Mouse (Mus musculus) heart, adult 2 months (tissue): ENCODE data around the gene Prss12. TPM values are rescaled to one million over a fixed set of nuclear protein-coding genes. Genes with fewer than 3 reads are reported as not detected.

Experiments used
- DNase-seq, 2 experiments: peaks; one replicate each; pipeline ENCODE4 v3.0.0; 2021
- H3K27ac ChIP-seq: fragments of 200-600 bp; 2 replicates; pipeline ENCODE4 v1.8.1; 2022
- H3K27me3 ChIP-seq: fragments of 200-500 bp; 2 replicates; pipeline ENCODE4 v1.6.1; 2012; ENCODE audit warnings: mild to moderate bottlenecking, low read length, inconsistent platforms, mixed read lengths; ENCODE audit not compliant: control insufficient read depth, insufficient read depth
- H3K36me3 ChIP-seq: fragments of 200-500 bp; 2 replicates; pipeline ENCODE4 v1.6.1; 2012; ENCODE audit warnings: low read length, inconsistent platforms; ENCODE audit not compliant: control insufficient read depth, insufficient read depth
- H3K4me1 ChIP-seq: fragments of 200-500 bp; 2 replicates; pipeline ENCODE4 v1.6.1; 2011; ENCODE audit warnings: low read length; ENCODE audit not compliant: control insufficient read depth, insufficient read depth
- H3K4me3 ChIP-seq: fragments of 200-600 bp; 2 replicates; pipeline ENCODE4 v1.8.1; 2022
- H3K79me2 ChIP-seq: fragments of 200-500 bp; replicated peaks from 2 replicates; pipeline ENCODE4 v1.6.1; 2012; ENCODE audit warnings: mild to moderate bottlenecking, inconsistent platforms, low read length, moderate library complexity, mixed read lengths; ENCODE audit not compliant: control insufficient read depth, insufficient read depth
- H3K9ac ChIP-seq: fragments of 200-500 bp; 2 replicates; pipeline ENCODE4 v1.6.1; 2012; ENCODE audit warnings: low read depth, mild to moderate bottlenecking, control low read depth, inconsistent platforms, low read length, mixed read lengths
- CTCF ChIP-seq: fragments of 200-600 bp; IDR thresholded peaks from 2 replicates; pipeline ENCODE4 v1.8.1; 2022; ENCODE audit warnings: antibody characterized with exemption, mild to moderate bottlenecking, moderate library complexity
- EP300 ChIP-seq: fragments of 200-500 bp; IDR thresholded peaks from 2 replicates; pipeline ENCODE4 v1.6.1; 2011; ENCODE audit warnings: low read depth, low read length, control low read depth; ENCODE audit not compliant: insufficient read depth
- POLR2A ChIP-seq: fragments of 200-500 bp; IDR thresholded peaks from 2 replicates; pipeline ENCODE4 v1.6.1; 2011; ENCODE audit warnings: mild to moderate bottlenecking, low read depth, low read length, control low read depth; ENCODE audit not compliant: insufficient read depth
- WGBS: fragments of 180-500 bp; shearing (Covaris S2); methylation state at CpG from one replicate; pipeline ENCODE4 v1.1.7; 2018; 5-methylcytosine and 5-hydroxymethylcytosine counted together
- intact Hi-C: fragments of 180-260 bp; cut with DNase I; formaldehyde crosslinking; loops from one replicate; pipeline ENCODE4 v1.15.1; 2025
- long read RNA-seq: library from polyadenylated mRNA; stranded (forward); transcript quantifications from one replicate; pipeline ENCODE4 v2.0.0, GENCODE M21; 2021
- polyA plus RNA-seq: library from polyadenylated mRNA; depleted of rRNA; stranded (reverse); fragments of >200 nt; gene quantifications from 2 replicates; pipeline ENCODE4 v1.2.3, GENCODE M21; 2012; rRNA removed
- total RNA-seq, 2 experiments: library from RNA; stranded (reverse); gene quantifications; 2 replicates each; pipeline ENCODE4 v1.2.3; 2021

Prss12 gene
- total RNA-seq (under 1 TPM; 0.66 to 0.91 TPM), polyA plus RNA-seq (0.55 and 0.97 TPM in 2 replicates)
- long read RNA-seq: 0 reads

DNA sequence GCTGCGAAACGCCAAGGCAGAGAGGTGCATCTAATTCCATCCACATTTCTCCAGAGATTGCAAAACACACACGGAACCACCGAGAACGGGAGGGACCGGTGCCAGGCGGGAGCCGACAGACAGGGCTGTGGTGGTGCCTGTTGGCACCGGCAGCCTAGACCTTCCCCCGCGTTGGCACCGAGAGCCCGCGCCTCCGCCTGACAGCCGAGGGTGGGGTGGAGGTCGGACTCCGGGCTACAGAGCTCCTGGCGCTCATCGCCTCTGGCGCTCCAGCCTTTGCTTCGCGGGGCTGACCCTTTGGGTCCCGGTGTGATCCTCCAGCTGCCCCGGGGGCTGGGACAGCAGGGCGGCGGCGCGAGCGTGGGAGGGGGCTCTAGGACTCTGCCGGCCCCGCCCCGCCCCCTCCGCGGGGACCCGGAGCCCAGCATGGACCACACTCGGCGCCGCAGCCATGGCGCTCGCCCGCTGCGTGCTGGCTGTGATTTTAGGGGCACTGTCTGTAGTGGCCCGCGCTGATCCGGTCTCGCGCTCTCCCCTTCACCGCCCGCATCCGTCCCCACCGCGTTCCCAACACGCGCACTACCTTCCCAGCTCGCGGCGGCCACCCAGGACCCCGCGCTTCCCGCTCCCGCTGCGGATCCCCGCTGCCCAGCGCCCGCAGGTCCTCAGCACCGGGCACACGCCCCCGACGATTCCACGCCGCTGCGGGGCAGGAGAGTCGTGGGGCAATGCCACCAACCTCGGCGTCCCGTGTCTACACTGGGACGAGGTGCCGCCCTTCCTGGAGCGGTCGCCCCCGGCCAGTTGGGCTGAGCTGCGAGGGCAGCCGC lies at the start of gene Prss12:
Gene Prss12, plus strand, starts transcription at position 206 of the 830 bp plus-strand sequence.
- Histone ChIP-seq H3K4me3 (peak within 1 kb of the TSS; percentile 59), H3K4me1 (peaks cover 2% of the 10 kb centered on the region; the same call in 1 of the 2 replicates), H3K79me2 (no peaks in the 10 kb centered on the region), H3K36me3 (no peaks in the 10 kb centered on the region), H3K27me3 (peaks cover 9% of the 10 kb centered on the region), H3K9ac (peak within 1 kb of the TSS; percentile 44), H3K27ac (no peak within 1 kb of the TSS)
- intact Hi-C loops: no loop called here
- 1% methylated on average over 82 of the region's 84 CpGs for WGBS
- TF ChIP-seq EP300 (no peak), CTCF (no peak), POLR2A (no peak)
- peak; percentile 49 to 57 for DNase-seq

DNA sequence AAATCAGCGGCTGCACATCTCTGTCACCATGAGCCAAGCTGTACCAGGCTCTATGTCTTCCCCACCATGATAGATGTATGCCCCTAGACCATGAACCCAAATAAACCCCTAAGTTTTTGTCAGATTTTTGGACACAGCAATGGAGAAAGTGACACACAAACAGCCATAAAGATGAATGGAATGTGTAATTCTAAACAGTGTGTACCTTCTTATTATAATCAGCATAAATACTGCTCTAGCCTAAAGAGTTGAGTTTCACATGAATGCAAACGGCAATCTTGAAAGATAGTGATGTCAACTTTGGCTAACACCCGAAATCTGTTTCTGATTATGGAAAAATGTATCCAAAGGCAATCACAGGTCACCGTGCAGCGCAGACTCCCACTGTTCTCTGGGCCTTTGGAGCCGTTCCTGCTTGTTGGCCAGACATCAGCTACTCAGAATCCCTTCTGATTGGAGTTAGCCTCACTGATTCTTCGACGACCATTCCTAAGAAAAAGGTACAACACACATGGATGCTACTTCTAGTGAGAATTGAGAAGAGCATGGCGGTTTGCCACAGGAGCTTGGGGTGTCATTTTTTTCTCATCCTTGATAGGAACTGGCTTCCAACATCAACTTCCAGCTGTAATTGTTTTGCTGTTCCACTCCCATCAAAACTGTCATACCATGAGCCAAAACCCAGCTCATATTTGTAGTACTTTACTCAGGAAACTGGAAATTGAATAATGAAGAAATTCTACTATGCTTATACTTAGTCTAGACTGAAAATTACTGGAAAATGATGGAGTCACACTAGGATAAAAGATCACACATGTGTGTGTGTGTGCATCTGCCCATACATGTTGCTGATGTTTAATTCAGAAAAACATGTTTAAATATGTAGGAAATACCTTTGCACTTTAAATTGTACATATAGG lies 48.9 kb upstream of the Prss12 start:
- Histone ChIP-seq H3K4me1 (no peaks in the 10 kb centered on the region), H3K36me3 (no peaks in the 10 kb centered on the region), H3K4me3 (no peak overlapping the region), H3K9ac (no peak overlapping the region), H3K79me2 (no peaks in the 10 kb centered on the region), H3K27me3 (no peaks in the 10 kb centered on the region; the same call in 1 of the 2 replicates), H3K27ac (no peak overlapping the region)
- DNase-seq: no peak
- TF ChIP-seq CTCF (no peak), POLR2A (no peak), EP300 (no peak)
- WGBS: 63% methylated on average over 9 of the region's 9 CpGs
- intact Hi-C loops: no loop called here

DNA sequence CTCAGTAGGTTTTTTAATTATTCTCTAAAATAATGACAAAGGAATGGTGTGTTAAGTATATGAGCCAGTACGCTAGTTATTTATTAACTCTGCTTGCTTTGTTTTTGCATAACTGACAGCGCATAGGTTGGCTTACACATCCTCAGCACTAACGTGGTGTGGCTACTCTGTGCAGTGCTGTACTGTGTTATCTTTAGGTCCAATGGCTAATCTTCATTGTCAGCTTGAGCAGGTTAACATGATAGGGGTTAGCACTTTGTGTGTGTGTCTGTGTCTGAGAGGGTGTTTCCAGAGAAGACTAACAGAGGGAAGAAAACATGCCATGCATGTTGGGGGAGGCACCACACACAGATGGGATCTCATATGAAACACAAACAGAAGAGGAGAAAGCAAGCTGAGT lies 41.8 kb upstream of the Prss12 start:
- Histone ChIP-seq H3K79me2 (no peaks in the 10 kb centered on the region), H3K4me3 (no peak overlapping the region), H3K36me3 (no peaks in the 10 kb centered on the region), H3K9ac (no peak overlapping the region), H3K27me3 (no peaks in the 10 kb centered on the region; the same call in 1 of the 2 replicates), H3K27ac (no peak overlapping the region), H3K4me1 (no peaks in the 10 kb centered on the region)
- DNase-seq: no peak
- no peak for TF ChIP-seq POLR2A
- no peak for TF ChIP-seq EP300
- no peak for TF ChIP-seq CTCF
- WGBS: 64% methylated on average over 3 of the region's 3 CpGs
- intact Hi-C loops: no loop called here

DNA sequence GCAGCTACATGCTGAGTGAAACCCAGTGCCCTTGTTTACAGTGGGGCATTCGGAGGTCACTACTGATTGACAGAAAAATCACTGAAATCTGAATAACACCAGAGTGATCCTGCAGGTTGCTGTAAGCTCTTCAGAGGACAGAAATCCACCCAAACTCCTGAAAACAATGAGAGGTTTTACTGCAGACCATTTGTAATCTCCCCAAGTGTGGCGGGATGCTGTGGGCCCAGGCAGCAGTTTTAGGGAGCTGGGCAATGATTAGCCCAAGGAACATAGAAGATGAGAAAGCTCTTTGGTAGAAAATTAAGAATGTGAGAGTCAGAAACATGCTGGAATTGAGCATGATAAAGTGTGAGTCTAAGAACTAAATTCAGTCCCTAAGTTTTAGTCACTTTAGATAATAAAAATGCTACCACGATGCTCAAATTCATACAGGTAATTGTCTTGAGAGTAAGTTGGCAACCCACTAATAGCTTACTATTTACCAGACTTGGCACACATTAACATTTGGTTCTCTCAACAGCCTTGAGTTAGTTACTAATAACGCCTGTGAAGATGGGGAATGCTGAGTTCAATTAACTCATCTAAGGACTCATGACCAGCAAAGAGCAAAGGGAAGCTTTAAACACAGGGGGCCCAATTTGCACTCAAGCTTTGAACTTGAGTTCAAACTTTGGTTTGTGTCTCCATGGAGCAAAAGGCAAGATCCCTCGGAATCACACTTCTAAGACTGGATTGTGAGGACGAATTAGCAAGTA lies 34.7 kb upstream of the Prss12 start:
- no peaks in the 10 kb centered on the region for H3K36me3 ChIP-seq
- no peak overlapping the region for H3K4me3 ChIP-seq
- WGBS: 74% methylated on average over 6 of the region's 6 CpGs
- H3K27me3 ChIP-seq: no peaks in the 10 kb centered on the region
- TF ChIP-seq EP300 (no peak), CTCF (no peak), POLR2A (no peak)
- intact Hi-C loops: no loop called here
- no peaks in the 10 kb centered on the region for H3K4me1 ChIP-seq
- H3K27ac ChIP-seq: no peak overlapping the region
- no peaks in the 10 kb centered on the region for H3K79me2 ChIP-seq
- no peak overlapping the region for H3K9ac ChIP-seq
- no peak for DNase-seq

DNA sequence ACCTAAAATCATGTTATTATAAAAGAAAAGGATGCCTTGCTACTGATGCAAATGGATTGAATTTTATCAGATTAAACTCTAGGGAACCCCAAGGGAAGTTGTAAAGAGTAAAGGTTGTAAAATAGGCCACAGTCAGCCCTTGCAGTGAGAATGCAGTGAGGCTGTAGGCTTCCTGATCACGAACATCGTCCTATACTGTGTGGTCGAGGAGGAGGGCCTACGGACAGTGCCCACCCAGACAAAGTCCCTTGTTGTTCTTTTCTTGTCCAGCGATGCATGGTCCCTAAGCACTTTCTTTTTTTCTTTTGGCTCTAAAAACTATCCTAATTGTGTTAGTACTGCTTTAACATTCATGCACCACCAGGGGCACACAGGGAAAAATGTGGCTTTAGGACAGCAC lies 33.5 kb upstream of the Prss12 start:
- intact Hi-C loops: no loop called here
- 71% methylated on average over 5 of the region's 5 CpGs for WGBS
- no peaks in the 10 kb centered on the region for H3K36me3 ChIP-seq
- H3K27ac ChIP-seq: no peak overlapping the region
- DNase-seq: no peak
- no peak overlapping the region for H3K4me3 ChIP-seq
- no peaks in the 10 kb centered on the region for H3K27me3 ChIP-seq
- no peak overlapping the region for H3K9ac ChIP-seq
- H3K4me1 ChIP-seq: no peaks in the 10 kb centered on the region
- H3K79me2 ChIP-seq: no peaks in the 10 kb centered on the region
- TF ChIP-seq POLR2A: no peak
- TF ChIP-seq CTCF: no peak
- TF ChIP-seq EP300: no peak
